Mouse (Mus musculus): ENCODE measurements around the gene Dennd1b. TPM values are rescaled to one million over a fixed set of nuclear protein-coding genes. Genes with fewer than 3 reads are reported as not detected.

The Dennd1b gene
- total and polyA plus RNA-seq, 3 experiments = 4.9 to 51.7 (median 39.2) TPM

- ATAC-seq (ENCODE audit: extremely low read depth, insufficient number of reproducible peaks, low FRiP score, poor library complexity, severe bottlenecking) (no peak), DNase-seq (ENCODE audit: low spot score) (no peak)
- TF ChIP-seq CTCF (IDR thresholded peaks at IDR 0.05; ENCODE audit: low read depth, low read length) (no peak), GATA2 (IDR thresholded peaks at IDR 0.05; ENCODE audit: borderline replicate concordance, low read depth, low read length) (no peak), POLR2AphosphoS5 (IDR thresholded peaks at IDR 0.05; ENCODE audit: insufficient replicate concordance, low read depth, low read length) (no peak), GATA1 (IDR thresholded peaks at IDR 0.05; ENCODE audit: borderline replicate concordance, low read length) (no peak), TAL1 (conservative IDR thresholded peaks at IDR 0.05; ENCODE audit: low read depth, low read length) (no peak)
- no peaks in the 10 kb centered on the region for H3K27me3 ChIP-seq (ENCODE audit: insufficient read depth, low read length)
- no peak overlapping the region for H3K4me3 ChIP-seq (ENCODE audit: low read depth, low read length)
- H3K36me3 ChIP-seq (replicated peaks) = peaks cover 33% of the 10 kb centered on the region
- H3K9me3 ChIP-seq (replicated peaks) = no peaks in the 10 kb centered on the region
- H3K4me1 ChIP-seq (ENCODE audit: insufficient read depth, low read depth, low read length) = peaks cover 14% of the 10 kb centered on the region
Observed at GRCm38 (mm10) chr1:138982203-138982602, 19.0 kb downstream of the Dennd1b start.

GRCm38 (mm10) chr1:138982611-138983010 lies 19.4 kb downstream of the Dennd1b start:
- Histone ChIP-seq H3K4me3 (ENCODE audit: low read depth, low read length) (no peak overlapping the region), H3K4me1 (ENCODE audit: insufficient read depth, low read depth, low read length) (peaks cover 10% of the 10 kb centered on the region), H3K27me3 (ENCODE audit: insufficient read depth, low read length) (no peaks in the 10 kb centered on the region), H3K9me3 (replicated peaks) (no peaks in the 10 kb centered on the region), H3K36me3 (replicated peaks) (peaks cover 34% of the 10 kb centered on the region)
- no peak for DNase-seq (ENCODE audit: low spot score)
- TF ChIP-seq GATA2 (IDR thresholded peaks at IDR 0.05; ENCODE audit: borderline replicate concordance, low read depth, low read length) = no peak
- TF ChIP-seq GATA1 (IDR thresholded peaks at IDR 0.05; ENCODE audit: borderline replicate concordance, low read length) = no peak
- no peak for TF ChIP-seq TAL1 (conservative IDR thresholded peaks at IDR 0.05; ENCODE audit: low read depth, low read length)
- no peak for TF ChIP-seq POLR2AphosphoS5 (IDR thresholded peaks at IDR 0.05; ENCODE audit: insufficient replicate concordance, low read depth, low read length)
- TF ChIP-seq CTCF (IDR thresholded peaks at IDR 0.05; ENCODE audit: low read depth, low read length) = no peak
- ATAC-seq (ENCODE audit: extremely low read depth, insufficient number of reproducible peaks, low FRiP score, poor library complexity, severe bottlenecking) = no peak

GRCm38 (mm10) chr1:138983064-138983463 lies 19.8 kb downstream of the Dennd1b start:
- H3K9me3 ChIP-seq (replicated peaks) = no peaks in the 10 kb centered on the region
- peaks cover 7% of the 10 kb centered on the region for H3K4me1 ChIP-seq (ENCODE audit: insufficient read depth, low read depth, low read length)
- no peak for DNase-seq (ENCODE audit: low spot score)
- no peak for ATAC-seq (ENCODE audit: extremely low read depth, insufficient number of reproducible peaks, low FRiP score, poor library complexity, severe bottlenecking)
- TF ChIP-seq GATA1 (IDR thresholded peaks at IDR 0.05; ENCODE audit: borderline replicate concordance, low read length) (no peak), GATA2 (IDR thresholded peaks at IDR 0.05; ENCODE audit: borderline replicate concordance, low read depth, low read length) (no peak), CTCF (IDR thresholded peaks at IDR 0.05; ENCODE audit: low read depth, low read length) (no peak), TAL1 (conservative IDR thresholded peaks at IDR 0.05; ENCODE audit: low read depth, low read length) (no peak), POLR2AphosphoS5 (IDR thresholded peaks at IDR 0.05; ENCODE audit: insufficient replicate concordance, low read depth, low read length) (no peak)
- H3K36me3 ChIP-seq (replicated peaks) = peaks cover 32% of the 10 kb centered on the region
- H3K4me3 ChIP-seq (ENCODE audit: low read depth, low read length) = no peak overlapping the region
- no peaks in the 10 kb centered on the region for H3K27me3 ChIP-seq (ENCODE audit: insufficient read depth, low read length)

- no peak overlapping the region for H3K4me3 ChIP-seq (ENCODE audit: low read depth, low read length)
- ATAC-seq (ENCODE audit: extremely low read depth, insufficient number of reproducible peaks, low FRiP score, poor library complexity, severe bottlenecking) = no peak
Observed at GRCm38 (mm10) chr1:138983465-138983864, 20.2 kb downstream of the Dennd1b start.

GRCm38 (mm10) chr1:138984161-138984560 lies 20.9 kb downstream of the Dennd1b start:
- no peaks in the 10 kb centered on the region for H3K9me3 ChIP-seq (replicated peaks)
- DNase-seq (ENCODE audit: low spot score) = no peak
- peaks cover 31% of the 10 kb centered on the region for H3K36me3 ChIP-seq (replicated peaks)
- no peaks in the 10 kb centered on the region for H3K27me3 ChIP-seq (ENCODE audit: insufficient read depth, low read length)
- TF ChIP-seq POLR2AphosphoS5 (IDR thresholded peaks at IDR 0.05; ENCODE audit: insufficient replicate concordance, low read depth, low read length) = no peak
- no peak for TF ChIP-seq TAL1 (conservative IDR thresholded peaks at IDR 0.05; ENCODE audit: low read depth, low read length)
- no peak for TF ChIP-seq GATA1 (IDR thresholded peaks at IDR 0.05; ENCODE audit: borderline replicate concordance, low read length)
- no peak for TF ChIP-seq GATA2 (IDR thresholded peaks at IDR 0.05; ENCODE audit: borderline replicate concordance, low read depth, low read length)
- no peak for TF ChIP-seq CTCF (IDR thresholded peaks at IDR 0.05; ENCODE audit: low read depth, low read length)
- peaks cover 9% of the 10 kb centered on the region for H3K4me1 ChIP-seq (ENCODE audit: insufficient read depth, low read depth, low read length)
- H3K4me3 ChIP-seq (ENCODE audit: low read depth, low read length) = no peak overlapping the region
- no peak for ATAC-seq (ENCODE audit: extremely low read depth, insufficient number of reproducible peaks, low FRiP score, poor library complexity, severe bottlenecking)

More at GRCm38 (mm10) chr1:138983465-138983864, 20.2 kb downstream of the Dennd1b start:
- H3K36me3 ChIP-seq (replicated peaks) = peaks cover 32% of the 10 kb centered on the region
- no peaks in the 10 kb centered on the region for H3K9me3 ChIP-seq (replicated peaks)
- no peak for TF ChIP-seq GATA2 (IDR thresholded peaks at IDR 0.05; ENCODE audit: borderline replicate concordance, low read depth, low read length)
- no peak for TF ChIP-seq POLR2AphosphoS5 (IDR thresholded peaks at IDR 0.05; ENCODE audit: insufficient replicate concordance, low read depth, low read length)
- TF ChIP-seq CTCF (IDR thresholded peaks at IDR 0.05; ENCODE audit: low read depth, low read length) = no peak
- no peak for TF ChIP-seq TAL1 (conservative IDR thresholded peaks at IDR 0.05; ENCODE audit: low read depth, low read length)
- TF ChIP-seq GATA1 (IDR thresholded peaks at IDR 0.05; ENCODE audit: borderline replicate concordance, low read length) = no peak
- peaks cover 7% of the 10 kb centered on the region for H3K4me1 ChIP-seq (ENCODE audit: insufficient read depth, low read depth, low read length)
- H3K27me3 ChIP-seq (ENCODE audit: insufficient read depth, low read length) = no peaks in the 10 kb centered on the region
- no peak for DNase-seq (ENCODE audit: low spot score)

GRCm38 (mm10) chr1:138992384-138993138 lies 29.3 kb downstream of the Dennd1b start:
- Histone ChIP-seq H3K36me3 (replicated peaks) (peaks cover 31% of the 10 kb centered on the region), H3K27me3 (ENCODE audit: insufficient read depth, low read length) (no peaks in the 10 kb centered on the region), H3K4me3 (ENCODE audit: low read depth, low read length) (no peak overlapping the region), H3K4me1 (ENCODE audit: insufficient read depth, low read depth, low read length) (peaks cover 5% of the 10 kb centered on the region), H3K9me3 (replicated peaks) (no peaks in the 10 kb centered on the region)
- ATAC-seq (ENCODE audit: extremely low read depth, insufficient number of reproducible peaks, low FRiP score, poor library complexity, severe bottlenecking) (no peak), DNase-seq (ENCODE audit: low spot score) (no peak)
- TF ChIP-seq GATA1 (IDR thresholded peaks at IDR 0.05; ENCODE audit: borderline replicate concordance, low read length) = no peak
- TF ChIP-seq GATA2 (IDR thresholded peaks at IDR 0.05; ENCODE audit: borderline replicate concordance, low read depth, low read length) = no peak
- no peak for TF ChIP-seq TAL1 (conservative IDR thresholded peaks at IDR 0.05; ENCODE audit: low read depth, low read length)
- no peak for TF ChIP-seq POLR2AphosphoS5 (IDR thresholded peaks at IDR 0.05; ENCODE audit: insufficient replicate concordance, low read depth, low read length)
- no peak for TF ChIP-seq CTCF (IDR thresholded peaks at IDR 0.05; ENCODE audit: low read depth, low read length)

Measured in G1E (cell line).